Mouse (Mus musculus) myocyte (in vitro differentiated cells): ENCODE data around the gene Cdh15.

Source experiments
- CEBPB ChIP-seq: IDR thresholded peaks from 2 replicates; pipeline ENCODE4 v1.6.1; 2011; ENCODE audit warnings: mild to moderate bottlenecking, moderate library complexity; ENCODE audit not compliant: poor library complexity, insufficient read depth, severe bottlenecking
- E2F4 ChIP-seq: IDR thresholded peaks from one replicate; pipeline ENCODE4 v1.6.1; 2011; ENCODE audit warnings: mild to moderate bottlenecking, control low read depth, moderate library complexity; ENCODE audit not compliant: insufficient read depth
- POLR2A ChIP-seq: IDR thresholded peaks from one replicate; pipeline ENCODE4 v1.6.1; 2011; ENCODE audit warnings: low read depth, mild to moderate bottlenecking, control low read depth, moderate library complexity; ENCODE audit not compliant: insufficient read length
- REST ChIP-seq: IDR thresholded peaks from one replicate; pipeline ENCODE4 v1.6.1; 2011; ENCODE audit warnings: mild to moderate bottlenecking, control low read depth, moderate library complexity; ENCODE audit not compliant: insufficient read depth, insufficient read length
- USF1 ChIP-seq: IDR thresholded peaks from one replicate; pipeline ENCODE4 v1.6.1; 2011; ENCODE audit warnings: low read depth, mild to moderate bottlenecking, control low read depth, moderate library complexity

- TF ChIP-seq USF1 (no peak), POLR2A (no peak), E2F4 (no peak), REST (no peak), CEBPB (no peak)
These were observed 39.9 kb upstream of the Cdh15 start for GRCm38 (mm10) chr8:122807907-122808306.
